In the genomic region with DNA sequence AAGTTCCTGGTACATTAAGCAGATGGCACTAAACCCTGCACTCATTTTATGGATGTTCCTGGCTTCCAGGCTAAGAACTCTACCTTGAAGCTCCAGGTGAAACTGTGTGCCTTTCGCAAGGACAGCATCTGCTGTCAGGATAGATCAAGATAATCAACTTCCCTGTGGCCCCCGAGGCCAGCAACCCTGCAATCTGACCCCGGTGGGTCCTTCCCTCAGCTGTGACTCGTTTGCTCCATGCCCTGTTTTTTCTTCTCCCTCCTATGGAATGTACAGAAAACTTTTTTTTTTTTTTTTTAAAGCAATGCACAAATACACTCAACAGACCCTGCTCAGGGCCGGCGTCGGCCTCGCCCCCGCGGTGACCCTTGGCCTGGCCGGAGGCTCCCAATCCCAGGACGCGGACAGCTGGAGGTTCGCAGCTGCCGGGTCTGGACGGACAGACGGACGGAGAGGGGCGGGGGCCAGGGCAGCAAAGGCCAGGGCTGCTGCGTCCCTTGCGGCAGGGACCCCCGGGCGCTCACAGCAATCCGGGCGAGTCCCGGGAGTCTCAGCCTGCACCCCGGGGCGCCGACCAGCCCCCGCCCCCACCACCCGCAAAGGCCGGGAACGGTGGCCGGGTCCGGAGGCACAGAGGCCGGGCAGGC, we compare ENCODE assay signal across 8 mouse cellular contexts. TPM values are rescaled to one million over a fixed set of nuclear protein-coding genes. Genes with fewer than 3 reads are reported as not detected.
DNase-seq lines count a peak whose midpoint lies in the region; ATAC-seq and TF ChIP-seq lines count a peak whose summit lies in the region.

No protein-coding gene starts in this region.

- peak; percentile 62 for DNase-seq in adrenal gland, postnatal 14 days
- no peak for DNase-seq in adrenal gland, postnatal 10 days
- no peak for DNase-seq in thymus, adult 2 months
- no peak for DNase-seq in thymus, adult 18-20 months
- DNase-seq in hindbrain, embryonic 10.5 days (ENCODE audit: low spot score): peak; percentile 60
- peak; percentile 13 for DNase-seq in liver, embryonic 13.5 days
- DNase-seq in layer of hippocampus, adult 8-10 months (ENCODE audit: low spot score in 2 of 2): no peak

- H3K4me3 ChIP-seq in thymus, adult 2 months (ENCODE audit: control insufficient read depth, insufficient read depth, low read length): peak overlapping the region; percentile 95
- peak overlapping the region; percentile 86 for H3K4me3 ChIP-seq in hindbrain, embryonic 10.5 days
- H3K4me3 ChIP-seq in liver, embryonic 13.5 days (replicated peaks): peak overlapping the region; percentile 97
- peak overlapping the region; percentile 78 for H3K4me3 ChIP-seq in olfactory bulb, adult 2 months (ENCODE audit: insufficient read depth, low read depth, low read length)

- no peak for TF ChIP-seq POLR2A in thymus, adult 2 months (IDR thresholded peaks at IDR 0.05; ENCODE audit: control insufficient read depth, extremely low read depth, insufficient read depth, low read length, poor library complexity)
- no peak for TF ChIP-seq POLR2A in olfactory bulb, adult 2 months (IDR thresholded peaks at IDR 0.05; ENCODE audit: insufficient read depth, low read depth, low read length)

- H3K27ac ChIP-seq in thymus, adult 2 months (ENCODE audit: control insufficient read depth, insufficient read depth, low read length): no peak overlapping the region
- H3K27ac ChIP-seq in hindbrain, embryonic 10.5 days: peak overlapping the region; percentile 94
- peak overlapping the region; percentile 73 for H3K27ac ChIP-seq in liver, embryonic 13.5 days
- H3K27ac ChIP-seq in olfactory bulb, adult 2 months (ENCODE audit: insufficient read depth, low read depth, low read length): no peak overlapping the region

- H3K9me3 ChIP-seq in hindbrain, embryonic 10.5 days: no peaks in the 10 kb centered on the region
- H3K9me3 ChIP-seq in liver, embryonic 13.5 days (replicated peaks): no peaks in the 10 kb centered on the region

- peaks cover 10% of the 10 kb centered on the region for H3K4me1 ChIP-seq in thymus, adult 2 months (replicated peaks; ENCODE audit: control insufficient read depth, insufficient read depth, low read length)
- H3K4me1 ChIP-seq in hindbrain, embryonic 10.5 days (replicated peaks): peaks cover 19% of the 10 kb centered on the region
- H3K4me1 ChIP-seq in liver, embryonic 13.5 days (replicated peaks): peaks cover 15% of the 10 kb centered on the region
- peaks cover 4% of the 10 kb centered on the region; the same call in 1 of the 2 replicates for H3K4me1 ChIP-seq in olfactory bulb, adult 2 months (ENCODE audit: control insufficient read depth, insufficient read depth, low read length)

- peak overlapping the region; percentile 88 for H3K4me2 ChIP-seq in liver, embryonic 13.5 days

- H3K36me3 ChIP-seq in thymus, adult 2 months (ENCODE audit: control insufficient read depth, insufficient read depth, low read length): peaks cover 12% of the 10 kb centered on the region; the same call in 1 of the 2 replicates
- H3K36me3 ChIP-seq in hindbrain, embryonic 10.5 days: peaks cover 27% of the 10 kb centered on the region
- H3K36me3 ChIP-seq in liver, embryonic 13.5 days: peaks cover 25% of the 10 kb centered on the region

- H3K9ac ChIP-seq in liver, embryonic 13.5 days: peak overlapping the region; percentile 96

- H3K27me3 ChIP-seq in thymus, adult 2 months (ENCODE audit: control insufficient read depth, insufficient read depth, low read length): no peaks in the 10 kb centered on the region
- H3K27me3 ChIP-seq in hindbrain, embryonic 10.5 days (ENCODE audit: insufficient read depth, poor library complexity, severe bottlenecking): no peaks in the 10 kb centered on the region
- no peaks in the 10 kb centered on the region for H3K27me3 ChIP-seq in liver, embryonic 13.5 days

- 2% methylated on average over 36 of the region's 36 CpGs for WGBS in thymus, adult 2 months
- under 1% methylated on average over 36 of the region's 36 CpGs for WGBS in hindbrain, embryonic 10.5 days
- WGBS in liver, embryonic 13.5 days (ENCODE audit: insufficient replicate concordance): 1% methylated on average over 36 of the region's 36 CpGs
- WGBS in olfactory bulb, adult 2 months: 1% methylated on average over 36 of the region's 36 CpGs

- no peak for TF ChIP-seq CTCF in thymus, adult 2 months (IDR thresholded peaks at IDR 0.05; ENCODE audit: borderline replicate concordance, control insufficient read depth, extremely low read depth, insufficient read depth, low read length, poor library complexity)
- no peak for TF ChIP-seq CTCF in olfactory bulb, adult 2 months (IDR thresholded peaks at IDR 0.05; ENCODE audit: insufficient read depth, low read depth, low read length)

- peak; percentile 69 for ATAC-seq in liver, embryonic 13.5 days (ENCODE audit: low read depth)

RNA-seq across cellular contexts. Expression of a gene that starts 20.4 kb away (rescaled TPM):
- 40.1 and 45.2 TPM in 2 replicates for total RNA-seq in adrenal gland, postnatal 14 days (2021)
- 10 to 100 TPM; 43.2 to 54.1 TPM for total RNA-seq in adrenal gland, postnatal 10 days (2021)
- polyA plus RNA-seq in thymus, adult 2 months (2012; rRNA removed): 52.2 and 56.9 TPM in 2 replicates
- polyA plus RNA-seq in hindbrain, embryonic 10.5 days (2016; fragmentation: Nextera tagmentation; extraction: Ambion mirVana): 39.4 and 48.8 TPM in 2 replicates
- 23.7 and 25.4 TPM in 2 replicates for polyA plus RNA-seq in liver, embryonic 13.5 days (2015; fragmentation: Nextera tagmentation; extraction: Ambion mirVana)
- polyA plus RNA-seq in olfactory bulb, adult 2 months (2012; ENCODE audit: insufficient read depth, insufficient read length, low replicate concordance, missing spikeins): not detected in 2 replicates
- total RNA-seq in layer of hippocampus, adult 8-10 months (2022): 10 to 100 TPM; 50.7 to 55.0 (median 54.3) TPM

RNA-seq across cellular contexts. Expression of a gene that starts 22.0 kb away (rescaled TPM):
- 0.70 and 0.94 TPM in 2 replicates for total RNA-seq in adrenal gland, postnatal 14 days (2021)
- 1 to 10 TPM; 1.2 to 1.5 TPM for total RNA-seq in adrenal gland, postnatal 10 days (2021)
- 1.3 TPM in 2 replicates for polyA plus RNA-seq in thymus, adult 2 months (2012; rRNA removed)
- polyA plus RNA-seq in hindbrain, embryonic 10.5 days (2016; fragmentation: Nextera tagmentation; extraction: Ambion mirVana): 5.9 and 12.2 TPM in 2 replicates
- 0.07 TPM in 1 of 2 replicates, not detected in the other for polyA plus RNA-seq in liver, embryonic 13.5 days (2015; fragmentation: Nextera tagmentation; extraction: Ambion mirVana)
- polyA plus RNA-seq in olfactory bulb, adult 2 months (2012; ENCODE audit: insufficient read depth, insufficient read length, low replicate concordance, missing spikeins): not detected in 2 replicates
- 10 to 100 TPM in 3 of 4 experiments, 1 to 10 TPM in 1; 9.8 to 11.9 (median 10.6) TPM for total RNA-seq in layer of hippocampus, adult 8-10 months (2022)

RNA-seq across cellular contexts. Expression of a gene that starts 50.4 kb away (rescaled TPM):
- not detected in 2 replicates for total RNA-seq in adrenal gland, postnatal 14 days (2021)
- total RNA-seq in adrenal gland, postnatal 10 days (2021): not detected
- not detected in 2 replicates for polyA plus RNA-seq in thymus, adult 2 months (2012; rRNA removed)
- polyA plus RNA-seq in hindbrain, embryonic 10.5 days (2016; fragmentation: Nextera tagmentation; extraction: Ambion mirVana): not detected in 2 replicates
- not detected in 2 replicates for polyA plus RNA-seq in liver, embryonic 13.5 days (2015; fragmentation: Nextera tagmentation; extraction: Ambion mirVana)
- polyA plus RNA-seq in olfactory bulb, adult 2 months (2012; ENCODE audit: insufficient read depth, insufficient read length, low replicate concordance, missing spikeins): not detected in 2 replicates
- not detected for total RNA-seq in layer of hippocampus, adult 8-10 months (2022)

RNA-seq across cellular contexts. Expression of a gene that starts 51.4 kb away (rescaled TPM):
- 17.6 and 21.1 TPM in 2 replicates for total RNA-seq in adrenal gland, postnatal 14 days (2021)
- total RNA-seq in adrenal gland, postnatal 10 days (2021): 10 to 100 TPM; 17.2 to 22.8 TPM
- 42.5 and 43.6 TPM in 2 replicates for polyA plus RNA-seq in thymus, adult 2 months (2012; rRNA removed)
- 36.5 and 44.1 TPM in 2 replicates for polyA plus RNA-seq in hindbrain, embryonic 10.5 days (2016; fragmentation: Nextera tagmentation; extraction: Ambion mirVana)
- polyA plus RNA-seq in liver, embryonic 13.5 days (2015; fragmentation: Nextera tagmentation; extraction: Ambion mirVana): 17.1 and 21.7 TPM in 2 replicates
- polyA plus RNA-seq in olfactory bulb, adult 2 months (2012; ENCODE audit: insufficient read depth, insufficient read length, low replicate concordance, missing spikeins): not detected in 2 replicates
- total RNA-seq in layer of hippocampus, adult 8-10 months (2022): 10 to 100 TPM; 13.8 to 16.1 (median 14.9) TPM

RNA-seq across cellular contexts. Expression of a gene that starts 52.6 kb away (rescaled TPM):
- total RNA-seq in adrenal gland, postnatal 14 days (2021): 66.1 and 72.0 TPM in 2 replicates
- 100 to 1,000 TPM in 1 of 2 experiments, 10 to 100 TPM in 1; 77.0 to 168 TPM for total RNA-seq in adrenal gland, postnatal 10 days (2021)
- polyA plus RNA-seq in thymus, adult 2 months (2012; rRNA removed): 24.3 and 44.9 TPM in 2 replicates
- 33.0 and 37.9 TPM in 2 replicates for polyA plus RNA-seq in hindbrain, embryonic 10.5 days (2016; fragmentation: Nextera tagmentation; extraction: Ambion mirVana)
- polyA plus RNA-seq in liver, embryonic 13.5 days (2015; fragmentation: Nextera tagmentation; extraction: Ambion mirVana): 26.7 and 28.1 TPM in 2 replicates
- 219 TPM in 1 of 2 replicates, not detected in the other for polyA plus RNA-seq in olfactory bulb, adult 2 months (2012; ENCODE audit: insufficient read depth, insufficient read length, low replicate concordance, missing spikeins)
- 100 to 1,000 TPM; 332 to 357 (median 349) TPM for total RNA-seq in layer of hippocampus, adult 8-10 months (2022)

Comparison
In these comparisons a context has a peak if more than half of its experiments do, and no peak if none do; other contexts are left out.
1. DNase-seq: peak in adrenal gland, postnatal 14 days (single experiment), hindbrain, embryonic 10.5 days (single experiment) and liver, embryonic 13.5 days (single experiment); none in adrenal gland, postnatal 10 days (single experiment), thymus, adult 2 months (single experiment), thymus, adult 18-20 months (0 of 2) and layer of hippocampus, adult 8-10 months (0 of 2).
2. H3K27ac ChIP-seq: peak in hindbrain, embryonic 10.5 days (single experiment) and liver, embryonic 13.5 days (single experiment); none in thymus, adult 2 months (single experiment) and olfactory bulb, adult 2 months (single experiment).
3. RNA of a gene that starts 20.4 kb away (polyA plus RNA-seq): 52.2 to 56.9 TPM in thymus, adult 2 months, 39.4 to 48.8 TPM in hindbrain, embryonic 10.5 days and 23.7 to 25.4 TPM in liver, embryonic 13.5 days; not detected in olfactory bulb, adult 2 months; every median in the first group is over 10 times any median in the second.
4. Peak in every context shown above with its lines, with median percentiles within 50 percentile points of each other: H3K4me3 ChIP-seq.